Mouse (Mus musculus) CH12F3 (cell line): ENCODE data around the gene Rpl3l.
"Not testable (repeated sequence)": the region's sequence is repeated elsewhere in the genome, so short reads cannot be mapped to it uniquely, and the experiment has no call there.

Source experiments
- in situ Hi-C: fragments of 300-500 bp; cut with MboI; formaldehyde crosslinking; loops from 2 replicates; pipeline ENCODE4 v1.14.3; 2020; ENCODE audit warnings: low sequenced_read_pairs

Gene Rpl3l

GRCm38 (mm10) chr17:24718938-24719337 is 8.7 kb upstream of the Rpl3l start:
- in situ Hi-C loops = not testable (repeated sequence)

- in situ Hi-C loops = no loop called here
Observed at GRCm38 (mm10) chr17:24719494-24720222, 8.0 kb upstream of the Rpl3l start.

- in situ Hi-C loops = not testable (repeated sequence)
Observed at GRCm38 (mm10) chr17:24720616-24721015, 7.0 kb upstream of the Rpl3l start.

- in situ Hi-C loops = not testable (repeated sequence)
Observed at GRCm38 (mm10) chr17:24721383-24721955, 6.2 kb upstream of the Rpl3l start.

- in situ Hi-C loops = no loop called here
Observed at GRCm38 (mm10) chr17:24722220-24722924, 5.2 kb upstream of the Rpl3l start.

- in situ Hi-C loops = no loop called here
Observed at GRCm38 (mm10) chr17:24723122-24723880, 4.3 kb upstream of the Rpl3l start.

GRCm38 (mm10) chr17:24723881-24724180 is 3.8 kb upstream of the Rpl3l start:
- in situ Hi-C loops = no loop called here

- in situ Hi-C loops = no loop called here
Observed at GRCm38 (mm10) chr17:24724184-24724583, 3.4 kb upstream of the Rpl3l start, which contains the start of gene Ndufb10. Gene Ndufb10, minus strand, starts transcription at chr17:24724478.

GRCm38 (mm10) chr17:24725637-24726390 is 1.8 kb upstream of the Rpl3l start:
- in situ Hi-C loops = no loop called here

- in situ Hi-C loops = no loop called here
Observed at GRCm38 (mm10) chr17:24728184-24728583, 564 bp downstream of the Rpl3l start.

- in situ Hi-C loops = no loop called here
Observed at GRCm38 (mm10) chr17:24729067-24729466, 1.4 kb downstream of the Rpl3l start.

GRCm38 (mm10) chr17:24730787-24731186 is 3.2 kb downstream of the Rpl3l start:
- in situ Hi-C loops = no loop called here

- in situ Hi-C loops = no loop called here
Observed at GRCm38 (mm10) chr17:24732233-24732935, 4.8 kb downstream of the Rpl3l start.

- in situ Hi-C loops = no loop called here
Observed at GRCm38 (mm10) chr17:24733434-24734050, 5.9 kb downstream of the Rpl3l start.

- in situ Hi-C loops = no loop called here
Observed at GRCm38 (mm10) chr17:24734513-24734912, 6.9 kb downstream of the Rpl3l start.

GRCm38 (mm10) chr17:24735446-24735845 is 7.8 kb downstream of the Rpl3l start:
- in situ Hi-C loops = no loop called here

- in situ Hi-C loops = no loop called here
Observed at GRCm38 (mm10) chr17:24736330-24737051, 8.9 kb downstream of the Rpl3l start, which contains the start of gene Msrb1. Gene Msrb1, plus strand, starts transcription at chr17:24736642.

- in situ Hi-C loops = no loop called here
Observed at GRCm38 (mm10) chr17:24737135-24737810, 9.7 kb downstream of the Rpl3l start.
